Mouse (Mus musculus) megakaryocyte-erythroid progenitor cell, adult 5-6 weeks (primary cell): ENCODE data around the gene Abca14. TPM values are rescaled to one million over a fixed set of nuclear protein-coding genes. Genes with fewer than 3 reads are reported as not detected.
"Not testable (repeated sequence)": the region's sequence is repeated elsewhere in the genome, so short reads cannot be mapped to it uniquely, and the experiment has no call there.

Source experiments
- ATAC-seq: replicated peaks from 2 replicates; pipeline ENCODE4 v1.8.0; 2016; ENCODE audit warnings: mild to moderate bottlenecking, inconsistent platforms; ENCODE audit not compliant: severe bottlenecking, poor library complexity, low FRiP score, low TSS enrichment
- total RNA-seq, 2 experiments: library from RNA; stranded (forward) in 1 of 2; stranded (reverse) in 1 of 2; fragments of 200-1000, 215-1000 nt in 1 of 2; fragments of >200 nt in 1 of 2; fragmentation: Nextera tagmentation in 1 of 2; gene quantifications; 2 replicates each; pipeline ENCODE4 v1.2.3; 2014 to 2017

Abca14 gene
- total RNA-seq, 2 experiments from 2014 or later: not detected

DNA sequence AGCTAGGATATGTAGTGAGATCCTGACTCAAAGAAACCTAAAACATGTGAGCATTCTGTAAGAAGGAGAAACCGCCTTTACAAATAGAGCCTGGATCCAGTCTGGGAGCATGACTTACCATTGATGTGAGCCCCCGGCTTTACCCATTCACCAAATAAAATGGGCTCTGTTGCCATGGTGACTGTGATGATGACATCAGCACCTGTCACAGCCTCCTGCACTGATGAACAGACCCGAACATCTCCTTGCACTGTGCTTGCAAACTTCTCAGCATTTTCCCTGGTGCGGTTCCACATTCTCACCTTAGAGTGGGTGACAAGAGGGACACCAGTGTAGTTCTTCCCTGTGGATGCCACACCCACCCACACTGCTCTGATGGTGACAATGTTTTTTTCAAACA lies 8.6 kb upstream of the Abca14 start:
- no peak for ATAC-seq

DNA sequence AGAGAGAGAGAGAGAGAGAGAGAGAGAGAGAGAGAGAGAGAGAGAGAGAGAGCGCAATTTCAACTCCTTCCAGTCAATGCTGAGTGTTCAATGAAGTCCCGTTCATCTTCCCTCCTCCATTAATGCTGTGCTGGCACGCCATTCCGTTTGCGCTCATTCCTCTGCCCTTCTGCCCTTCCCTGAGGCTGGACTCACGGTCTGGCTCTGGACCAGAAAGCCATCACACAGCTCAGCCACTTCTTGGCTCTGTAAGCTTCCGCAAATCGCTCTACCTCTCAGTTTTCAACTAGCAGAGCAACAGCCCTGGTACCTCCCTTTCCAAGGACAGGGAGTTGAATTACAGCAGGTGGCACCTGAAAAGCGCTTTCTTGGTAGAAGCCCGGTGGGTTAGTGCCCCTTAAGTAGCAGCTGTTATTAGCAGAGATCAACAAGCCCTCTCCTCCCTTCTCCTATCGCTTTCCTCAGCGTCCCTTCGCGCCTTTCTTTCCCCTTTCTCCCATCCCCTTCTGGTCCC lies 2.5 kb upstream of the Abca14 start:
- no peak for ATAC-seq

DNA sequence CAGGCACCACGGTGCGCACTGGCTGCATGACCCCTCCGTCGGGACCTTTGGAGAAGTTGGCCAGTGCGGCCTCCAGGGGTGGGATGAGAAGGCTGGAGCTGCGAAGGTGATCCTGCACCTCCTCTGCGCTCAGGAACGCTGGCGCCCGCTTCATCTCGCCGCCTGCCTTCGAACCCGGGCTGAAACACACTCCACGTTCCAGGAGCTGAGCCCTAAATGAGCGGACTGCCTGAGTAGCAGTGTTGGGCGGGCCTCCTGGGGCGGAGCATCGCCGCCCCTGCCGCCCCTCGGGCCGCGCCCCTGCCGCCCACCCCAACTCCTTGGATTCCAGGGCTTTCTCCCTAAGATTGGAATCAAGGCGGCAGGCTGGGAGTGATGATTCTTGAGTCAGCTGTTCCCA lies 2.0 kb upstream of the Abca14 start, which contains the start of gene Crym:
TSS of gene Crym (minus strand) at position 341 of the 400 bp plus-strand sequence.
- ATAC-seq: no peak

DNA sequence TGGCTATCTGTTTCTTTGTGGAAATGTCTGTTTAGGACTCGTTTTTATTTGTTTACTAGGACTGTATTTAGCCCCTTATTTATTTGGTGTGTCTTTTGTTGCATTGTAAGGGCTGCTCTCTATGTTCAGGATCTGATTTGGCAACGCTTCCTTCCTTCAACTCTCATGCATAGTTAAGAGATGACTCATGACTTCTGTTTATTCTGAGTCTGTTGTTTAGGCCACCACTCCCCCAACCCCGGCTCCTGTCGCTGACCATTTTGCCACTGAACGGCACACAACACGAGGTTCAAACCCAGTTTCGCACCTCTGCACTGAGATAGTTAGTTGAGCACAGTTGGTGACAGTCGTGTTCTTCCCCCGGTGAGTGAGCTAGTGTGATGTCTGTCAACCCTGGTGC lies 2.2 kb downstream of the Abca14 start:
- ATAC-seq: no peak

DNA sequence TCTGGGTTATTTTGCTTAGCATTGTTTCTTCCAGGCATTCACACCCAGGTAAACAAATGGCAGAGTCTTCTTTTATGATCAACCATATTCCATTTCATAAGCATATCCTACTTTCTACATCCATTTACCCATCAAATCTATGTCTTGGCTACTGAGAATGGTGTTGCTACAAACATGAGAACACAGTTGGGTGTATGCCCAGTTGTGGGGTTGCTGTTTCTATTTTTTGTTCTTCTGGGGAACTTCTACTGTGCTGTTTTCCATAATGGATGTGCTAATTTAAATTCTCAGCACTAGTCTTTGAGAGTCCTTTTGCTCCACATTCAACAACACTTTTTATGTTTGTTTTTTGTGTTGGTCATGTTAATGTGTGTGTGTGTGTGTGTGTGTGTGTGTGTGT lies 24.8 kb downstream of the Abca14 start:
- ATAC-seq: no peak

DNA sequence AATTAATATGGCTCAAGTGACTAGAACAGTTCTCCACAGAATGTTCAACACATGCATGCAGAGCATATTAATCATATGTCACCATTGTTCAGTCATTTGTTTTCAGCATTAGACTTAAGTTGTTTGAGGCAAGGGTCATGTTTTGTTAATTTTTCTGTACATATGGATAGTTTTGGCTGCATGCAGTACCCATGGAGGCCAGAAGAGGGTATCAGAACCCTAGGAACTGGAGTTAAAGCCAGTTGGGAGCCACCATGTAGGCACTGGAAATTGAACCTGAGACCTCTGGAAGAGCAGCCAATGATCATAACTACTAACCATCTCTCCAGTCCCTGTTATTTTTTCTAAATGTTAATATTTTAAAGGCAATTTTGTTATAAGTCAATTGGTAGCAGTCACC lies 37.3 kb downstream of the Abca14 start:
- ATAC-seq: no peak

DNA sequence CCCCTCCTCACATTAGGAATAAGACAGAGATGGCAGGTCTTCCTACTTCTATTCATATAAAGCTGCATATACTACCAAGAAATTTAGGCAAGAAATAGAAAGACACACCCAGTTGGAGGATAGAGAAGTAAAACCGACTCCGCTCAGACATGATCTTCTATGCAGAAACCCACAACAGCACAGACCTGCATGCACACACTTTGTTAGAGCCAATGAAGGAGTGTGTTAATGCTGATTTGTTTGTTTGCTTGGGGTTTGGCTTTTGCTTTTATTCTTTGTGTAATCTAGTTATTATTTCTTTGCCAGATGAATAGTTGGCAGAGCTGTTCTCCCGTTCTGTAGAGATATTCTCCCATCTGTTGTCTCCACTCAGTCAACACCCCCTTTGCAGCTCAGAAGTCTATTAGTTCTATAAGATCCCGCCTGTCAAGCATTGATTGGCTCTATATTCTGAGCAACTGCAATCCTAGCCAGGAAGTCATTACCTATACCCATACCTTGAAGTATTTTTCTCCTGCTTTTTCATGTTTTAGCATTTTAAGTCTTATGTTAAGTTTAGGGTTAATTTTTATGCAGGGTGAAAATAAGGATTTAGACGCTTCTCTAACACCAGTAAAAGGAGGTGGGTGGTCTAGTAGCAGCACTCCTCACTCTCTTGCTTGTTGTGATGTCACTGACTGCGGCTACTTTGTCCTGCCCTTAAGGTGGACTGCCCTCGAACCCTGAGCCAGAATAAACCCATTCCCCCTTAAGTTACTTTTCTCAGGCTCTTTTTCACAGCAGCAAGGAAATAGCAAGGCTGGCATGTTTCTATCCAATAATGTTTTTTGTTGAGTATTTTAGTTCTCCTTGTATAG lies 67.6 kb downstream of the Abca14 start:
- no peak for ATAC-seq

DNA sequence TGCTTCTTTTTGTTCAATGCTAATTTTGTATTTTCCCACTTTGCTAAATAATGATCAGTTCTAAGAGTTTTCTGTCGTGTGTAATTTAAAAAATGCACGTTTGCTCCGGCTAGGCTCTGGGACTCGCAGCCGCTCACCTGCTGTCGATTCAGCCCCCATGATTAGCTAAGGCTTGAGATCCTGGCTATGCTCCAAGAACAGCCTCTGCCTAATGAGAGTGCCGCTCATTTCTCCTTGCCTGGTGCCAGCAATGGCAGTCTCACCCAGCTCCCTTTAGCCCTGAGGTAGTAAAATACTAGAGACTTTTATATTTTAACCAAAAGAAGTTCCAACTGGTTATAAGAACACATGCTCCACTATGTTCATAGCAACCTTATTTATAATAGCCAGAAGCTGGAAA lies 68.3 kb downstream of the Abca14 start:
- ATAC-seq: no peak

DNA sequence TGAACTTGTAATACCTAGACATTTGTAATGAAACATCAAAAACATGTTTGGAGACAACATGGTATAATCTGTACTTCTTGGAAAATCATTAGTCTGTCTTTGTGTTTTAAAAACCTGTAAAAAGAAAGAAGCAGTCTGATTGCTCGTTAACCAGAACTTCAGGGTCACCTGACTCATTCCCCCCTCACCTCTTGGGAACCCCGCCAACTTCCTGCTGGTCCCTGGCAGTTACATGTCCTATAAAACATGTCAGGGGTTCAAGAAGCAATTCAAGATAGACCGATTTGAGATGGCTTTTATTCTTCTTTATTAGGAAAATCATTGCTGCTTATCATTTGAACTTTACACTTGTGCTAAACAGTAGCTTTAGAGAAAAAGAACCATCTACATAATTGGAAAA lies 81.5 kb downstream of the Abca14 start:
- no peak for ATAC-seq

DNA sequence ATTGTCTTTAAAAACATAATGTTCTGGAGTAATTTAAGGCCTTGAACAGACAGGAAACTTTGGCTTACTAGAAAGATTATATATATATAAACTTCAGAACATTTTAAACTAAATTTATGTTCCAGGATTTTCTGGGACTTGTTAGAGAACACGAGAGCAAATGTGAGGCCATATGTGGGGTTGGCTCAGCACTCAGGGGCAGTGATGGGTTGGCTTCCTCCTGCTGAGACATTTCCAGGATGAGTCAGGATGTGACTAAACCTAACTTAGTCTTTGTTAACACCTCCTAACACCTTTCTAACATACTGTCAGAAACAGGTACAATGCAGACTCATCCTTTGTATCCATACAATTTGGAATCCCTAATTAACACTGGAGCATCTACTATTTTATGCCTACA lies 112.3 kb downstream of the Abca14 start:
- ATAC-seq: no peak

DNA sequence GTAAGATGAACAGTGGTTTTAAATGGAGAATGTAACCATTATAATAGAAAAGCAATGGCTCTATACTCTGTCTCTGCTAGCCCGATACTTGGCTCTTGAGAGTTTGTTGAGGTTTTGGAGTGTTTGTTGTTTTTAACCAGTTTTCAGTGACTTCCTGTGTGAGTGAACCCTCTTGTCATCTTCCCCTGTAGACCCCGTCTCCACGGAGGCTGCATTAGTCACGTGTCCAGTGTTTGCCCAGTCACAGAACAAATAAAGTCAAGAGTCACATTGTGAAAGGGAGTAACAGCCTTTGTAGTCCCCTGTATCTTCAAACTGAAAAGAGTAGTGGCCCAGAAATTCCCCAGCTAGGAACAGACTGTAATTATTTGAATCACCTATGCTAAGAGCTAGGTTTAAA lies 119.2 kb downstream of the Abca14 start:
- ATAC-seq: no peak

DNA sequence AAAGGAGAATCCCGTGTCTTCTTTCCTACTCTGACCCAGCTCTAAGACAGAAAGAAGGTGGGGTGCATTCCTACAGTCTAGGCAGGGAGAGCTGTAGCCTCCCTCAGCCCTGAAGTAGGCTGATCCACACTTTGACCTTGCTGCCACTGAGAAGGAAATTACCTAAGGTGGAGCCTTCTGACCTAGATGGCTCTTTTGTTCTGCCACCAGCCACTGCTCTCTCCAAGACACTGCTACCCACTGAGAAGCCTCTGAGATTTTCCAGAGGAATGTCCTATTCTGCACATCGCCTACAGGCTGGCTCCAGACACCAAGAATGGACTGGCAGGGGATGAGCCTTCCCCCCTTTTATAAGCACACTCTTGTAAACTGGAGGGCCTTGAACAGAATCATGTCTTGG lies 122.2 kb downstream of the Abca14 start:
- not testable (repeated sequence) for ATAC-seq

DNA sequence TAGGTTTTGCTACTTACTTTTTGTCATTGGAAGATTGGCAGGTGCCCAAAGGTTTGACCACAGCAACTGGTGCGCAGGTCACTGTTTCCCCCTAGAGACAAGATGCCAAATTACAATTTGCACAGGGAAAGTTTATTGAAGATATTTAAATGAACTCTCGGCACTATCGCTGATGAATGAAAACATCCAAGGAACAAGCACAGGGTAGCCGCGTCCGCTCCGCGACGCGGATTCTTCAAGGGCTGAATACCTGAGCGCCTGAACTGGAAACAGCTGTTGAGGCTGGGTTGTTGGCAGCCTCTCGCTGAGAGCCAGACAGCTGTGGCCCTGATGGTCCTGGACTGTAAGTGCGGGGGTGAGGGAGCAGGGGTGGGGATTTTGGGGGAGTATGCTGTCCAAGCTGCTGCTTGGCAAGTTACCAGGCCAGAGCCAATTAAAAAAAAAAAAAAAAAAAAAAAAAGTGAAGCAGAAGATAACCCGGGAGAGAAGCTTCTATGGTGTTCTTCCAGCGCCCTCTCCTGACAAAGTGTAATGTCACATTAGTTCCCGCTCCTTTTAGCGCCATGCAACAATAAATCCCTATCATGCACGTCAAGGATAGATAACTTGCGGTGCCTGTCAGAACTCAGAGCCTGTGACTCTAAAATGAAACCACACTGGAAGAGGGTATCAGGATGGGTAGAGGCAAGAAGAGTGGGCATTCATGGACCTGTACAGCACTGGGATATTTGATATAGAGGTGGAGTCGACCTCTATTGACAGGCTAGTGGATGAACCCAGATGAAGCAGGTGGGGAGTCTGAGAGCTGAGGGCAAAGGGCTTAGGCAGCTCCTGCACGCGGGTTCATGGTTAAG lies 123.7 kb downstream of the Abca14 start:
- ATAC-seq: no peak

DNA sequence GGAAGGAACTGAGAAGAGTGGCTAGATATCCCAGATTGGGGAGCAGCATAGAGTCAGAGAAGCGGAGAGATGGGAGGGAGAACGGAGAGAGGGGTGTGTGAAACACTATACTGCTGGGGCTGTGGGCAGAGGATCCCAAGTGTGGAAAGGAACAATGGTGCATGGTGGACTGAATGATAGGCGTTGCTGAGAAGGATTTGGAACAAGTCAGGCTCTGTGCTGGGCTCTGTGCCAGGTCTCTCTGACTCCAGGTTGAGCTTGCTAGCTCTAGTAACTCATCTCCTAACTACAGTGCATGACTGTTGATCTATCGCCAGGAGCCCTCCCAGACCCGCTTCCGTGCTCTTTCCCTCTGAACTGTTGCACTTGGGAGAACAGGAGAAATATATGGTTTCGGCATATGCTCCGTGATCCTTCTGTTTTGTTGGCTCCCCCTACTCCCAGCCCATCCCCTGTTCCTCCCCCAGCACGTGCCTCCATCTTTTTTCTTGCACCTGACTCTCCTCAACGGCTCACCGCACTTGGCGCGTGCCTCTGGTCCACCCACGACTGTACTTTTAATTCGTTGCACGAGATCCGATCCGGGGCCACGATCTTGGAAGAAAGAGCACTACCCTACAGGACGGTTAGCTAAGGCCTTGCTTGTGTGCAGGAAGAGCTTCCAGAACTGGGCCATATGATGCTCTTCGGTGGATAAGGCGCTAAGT lies 124.5 kb downstream of the Abca14 start, which contains the start of gene Abca15:
TSS of gene Abca15 (plus strand) at position 584 of the 707 bp plus-strand sequence.
- no peak for ATAC-seq

DNA sequence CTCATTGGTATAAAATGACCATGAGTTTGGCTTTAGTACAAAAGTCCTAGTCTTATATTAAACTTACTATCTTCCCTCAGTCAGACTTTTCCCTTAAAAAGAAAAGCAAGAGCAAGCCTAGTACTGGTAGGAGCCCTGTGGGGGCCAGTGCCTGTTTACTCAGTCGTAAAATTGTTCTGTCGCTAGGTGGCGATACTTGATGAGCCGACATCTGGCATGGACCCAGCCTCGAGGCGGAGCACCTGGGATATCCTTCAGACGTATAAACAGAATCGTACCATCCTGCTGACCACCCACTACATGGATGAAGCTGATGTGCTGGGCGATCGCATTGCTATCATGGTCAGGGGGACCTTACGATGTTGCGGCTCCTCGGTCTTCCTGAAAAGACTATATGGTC lies 157.4 kb downstream of the Abca14 start:
- no peak for ATAC-seq

Other genes starting within 250 kb of the Abca14 start
- not detected in 2 replicates for gene Dnah3, start 108.7 kb upstream of the Abca14 start, total RNA-seq (2014; fragmentation: Nextera tagmentation)
- gene Dnah3, start 108.7 kb upstream of the Abca14 start, total RNA-seq (2017): not detected in 2 replicates
- 2.2 and 4.5 TPM in 2 replicates for gene Tmem159, start 101.6 kb upstream of the Abca14 start, total RNA-seq (2014; fragmentation: Nextera tagmentation)
- gene Tmem159, start 101.6 kb upstream of the Abca14 start, total RNA-seq (2017): 0.88 and 2.6 TPM in 2 replicates
- gene Zp2, start 58.7 kb upstream of the Abca14 start, total RNA-seq (2014; fragmentation: Nextera tagmentation): not detected in 2 replicates
- not detected in 2 replicates for gene Zp2, start 58.7 kb upstream of the Abca14 start, total RNA-seq (2017)
- not detected in 2 replicates for gene Anks4b, start 30.1 kb upstream of the Abca14 start, total RNA-seq (2014; fragmentation: Nextera tagmentation)
- not detected in 2 replicates for gene Anks4b, start 30.1 kb upstream of the Abca14 start, total RNA-seq (2017)
- not detected in 2 replicates for gene Crym, start 1.9 kb upstream of the Abca14 start, total RNA-seq (2014; fragmentation: Nextera tagmentation)
- gene Crym, start 1.9 kb upstream of the Abca14 start, total RNA-seq (2017): not detected in 2 replicates
- gene Abca15, start 124.7 kb downstream of the Abca14 start, total RNA-seq (2014; fragmentation: Nextera tagmentation): not detected in 2 replicates
- gene Abca15, start 124.7 kb downstream of the Abca14 start, total RNA-seq (2017): not detected in 2 replicates
- not detected in 2 replicates for gene Abca16, start 205.7 kb downstream of the Abca14 start, total RNA-seq (2014; fragmentation: Nextera tagmentation)
- not detected in 2 replicates for gene Abca16, start 205.7 kb downstream of the Abca14 start, total RNA-seq (2017)